Mouse (Mus musculus): ENCODE measurements at regions not wholly inside any gene's neighbourhood (a gene's known extent, or its start where the extent isn't known, plus 50 kb on each side); places are given as distances from the start of the nearest gene placed in this dataset.

GRCm38 (mm10) chr12:28248749-28249148 is 303.4 kb downstream of the Dcdc2c start:
- Histone ChIP-seq H3K4me1 (ENCODE audit: control insufficient read depth, insufficient read depth, low read length) (no peaks in the 10 kb centered on the region), H3K4me3 (ENCODE audit: low read depth, low read length) (no peak overlapping the region), H3K27ac (ENCODE audit: low read length) (no peak overlapping the region), H3K4me2 (ENCODE audit: low read length) (no peak overlapping the region), H3K9ac (ENCODE audit: low read depth, low read length) (no peak overlapping the region), H3K27me3 (ENCODE audit: control insufficient read depth, insufficient read depth, low read depth, low read length) (no peaks in the 10 kb centered on the region), H3K36me3 (ENCODE audit: control insufficient read depth, insufficient read depth, low read length) (no peaks in the 10 kb centered on the region), H3K9me3 (replicated peaks; ENCODE audit: control insufficient read depth, low read length, poor library complexity, severe bottlenecking) (no peaks in the 10 kb centered on the region)
- ATAC-seq, result no peak
- WGBS, result 63% methylated on average over 3 of the region's 3 CpGs

- no peaks in the 10 kb centered on the region for H3K4me1 ChIP-seq (ENCODE audit: control insufficient read depth, insufficient read depth, low read length)
- H3K4me3 ChIP-seq (ENCODE audit: low read depth, low read length), result no peak overlapping the region
- H3K36me3 ChIP-seq (ENCODE audit: control insufficient read depth, insufficient read depth, low read length), result no peaks in the 10 kb centered on the region
- H3K9ac ChIP-seq (ENCODE audit: low read depth, low read length), result no peak overlapping the region
- no peak for ATAC-seq
- no peaks in the 10 kb centered on the region for H3K27me3 ChIP-seq (ENCODE audit: control insufficient read depth, insufficient read depth, low read depth, low read length)
- no peak overlapping the region for H3K4me2 ChIP-seq (ENCODE audit: low read length)
- 94% methylated on average over 3 of the region's 3 CpGs for WGBS
- no peak overlapping the region for H3K27ac ChIP-seq (ENCODE audit: low read length)
- no peaks in the 10 kb centered on the region for H3K9me3 ChIP-seq (replicated peaks; ENCODE audit: control insufficient read depth, low read length, poor library complexity, severe bottlenecking)
Observed at GRCm38 (mm10) chr12:28248287-28248686, 303.9 kb downstream of the Dcdc2c start.

- ATAC-seq, result no peak
- 90% methylated on average over 5 of the region's 5 CpGs for WGBS
Observed at GRCm38 (mm10) chr12:28238016-28238415, 314.2 kb downstream of the Dcdc2c start.

DNA sequence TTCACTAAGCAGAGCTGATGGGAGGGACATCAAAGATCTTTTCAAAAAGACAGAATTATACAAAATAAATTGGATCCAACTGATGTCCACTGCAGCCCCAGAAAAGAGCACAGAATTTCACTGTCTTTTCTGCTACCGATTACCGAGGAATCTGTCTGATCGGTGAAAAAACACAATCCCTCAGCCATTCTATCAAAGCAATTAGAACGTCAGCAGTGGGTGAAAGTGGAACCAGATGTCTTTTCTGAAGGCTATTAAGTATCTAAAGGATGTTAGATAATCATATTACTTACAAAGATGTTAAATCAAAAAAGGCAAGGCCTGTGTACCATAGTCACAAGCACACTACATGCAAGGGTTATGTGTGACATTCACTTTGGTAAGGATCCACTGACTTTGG is 315.2 kb downstream of the Dcdc2c start:
- Histone ChIP-seq H3K9me3 (replicated peaks; ENCODE audit: control insufficient read depth, low read length, poor library complexity, severe bottlenecking) (no peaks in the 10 kb centered on the region), H3K4me2 (ENCODE audit: low read length) (no peak overlapping the region), H3K27me3 (ENCODE audit: control insufficient read depth, insufficient read depth, low read depth, low read length) (no peaks in the 10 kb centered on the region), H3K9ac (ENCODE audit: low read depth, low read length) (no peak overlapping the region), H3K36me3 (ENCODE audit: control insufficient read depth, insufficient read depth, low read length) (no peaks in the 10 kb centered on the region), H3K4me1 (ENCODE audit: control insufficient read depth, insufficient read depth, low read length) (no peaks in the 10 kb centered on the region), H3K27ac (ENCODE audit: low read length) (no peak overlapping the region), H3K4me3 (ENCODE audit: low read depth, low read length) (no peak overlapping the region)
- WGBS, result 48% methylated on average over 4 of the region's 4 CpGs
- ATAC-seq, result no peak

More at GRCm38 (mm10) chr12:28238016-28238415, 314.2 kb downstream of the Dcdc2c start:
- Histone ChIP-seq H3K9me3 (replicated peaks; ENCODE audit: control insufficient read depth, low read length, poor library complexity, severe bottlenecking) (no peaks in the 10 kb centered on the region), H3K27me3 (ENCODE audit: control insufficient read depth, insufficient read depth, low read depth, low read length) (no peaks in the 10 kb centered on the region), H3K4me3 (ENCODE audit: low read depth, low read length) (no peak overlapping the region), H3K9ac (ENCODE audit: low read depth, low read length) (no peak overlapping the region), H3K4me2 (ENCODE audit: low read length) (no peak overlapping the region), H3K36me3 (ENCODE audit: control insufficient read depth, insufficient read depth, low read length) (no peaks in the 10 kb centered on the region), H3K4me1 (ENCODE audit: control insufficient read depth, insufficient read depth, low read length) (no peaks in the 10 kb centered on the region), H3K27ac (ENCODE audit: low read length) (no peak overlapping the region)

- no peak overlapping the region for H3K4me2 ChIP-seq (ENCODE audit: low read length)
- no peaks in the 10 kb centered on the region for H3K9me3 ChIP-seq (replicated peaks; ENCODE audit: control insufficient read depth, low read length, poor library complexity, severe bottlenecking)
- no peak overlapping the region for H3K27ac ChIP-seq (ENCODE audit: low read length)
- no peaks in the 10 kb centered on the region for H3K27me3 ChIP-seq (ENCODE audit: control insufficient read depth, insufficient read depth, low read depth, low read length)
- WGBS, result 93% methylated on average over 1 of the region's 1 CpGs
- no peak for ATAC-seq
- no peaks in the 10 kb centered on the region for H3K36me3 ChIP-seq (ENCODE audit: control insufficient read depth, insufficient read depth, low read length)
- H3K9ac ChIP-seq (ENCODE audit: low read depth, low read length), result no peak overlapping the region
- H3K4me3 ChIP-seq (ENCODE audit: low read depth, low read length), result no peak overlapping the region
- no peaks in the 10 kb centered on the region for H3K4me1 ChIP-seq (ENCODE audit: control insufficient read depth, insufficient read depth, low read length)
Observed at GRCm38 (mm10) chr12:28202847-28203246, 349.4 kb downstream of the Dcdc2c start.

- H3K27me3 ChIP-seq (ENCODE audit: control insufficient read depth, insufficient read depth, low read depth, low read length), result no peaks in the 10 kb centered on the region
- H3K27ac ChIP-seq (ENCODE audit: low read length), result no peak overlapping the region
- no peak overlapping the region for H3K4me3 ChIP-seq (ENCODE audit: low read depth, low read length)
- H3K9ac ChIP-seq (ENCODE audit: low read depth, low read length), result no peak overlapping the region
- H3K4me1 ChIP-seq (ENCODE audit: control insufficient read depth, insufficient read depth, low read length), result no peaks in the 10 kb centered on the region
- no peaks in the 10 kb centered on the region for H3K36me3 ChIP-seq (ENCODE audit: control insufficient read depth, insufficient read depth, low read length)
- no peak overlapping the region for H3K4me2 ChIP-seq (ENCODE audit: low read length)
- H3K9me3 ChIP-seq (replicated peaks; ENCODE audit: control insufficient read depth, low read length, poor library complexity, severe bottlenecking), result peaks cover 3% of the 10 kb centered on the region; the same call in 1 of the 2 replicates
- ATAC-seq, result no peak
Observed at GRCm38 (mm10) chr12:28186695-28187094, 365.5 kb downstream of the Dcdc2c start.

DNA sequence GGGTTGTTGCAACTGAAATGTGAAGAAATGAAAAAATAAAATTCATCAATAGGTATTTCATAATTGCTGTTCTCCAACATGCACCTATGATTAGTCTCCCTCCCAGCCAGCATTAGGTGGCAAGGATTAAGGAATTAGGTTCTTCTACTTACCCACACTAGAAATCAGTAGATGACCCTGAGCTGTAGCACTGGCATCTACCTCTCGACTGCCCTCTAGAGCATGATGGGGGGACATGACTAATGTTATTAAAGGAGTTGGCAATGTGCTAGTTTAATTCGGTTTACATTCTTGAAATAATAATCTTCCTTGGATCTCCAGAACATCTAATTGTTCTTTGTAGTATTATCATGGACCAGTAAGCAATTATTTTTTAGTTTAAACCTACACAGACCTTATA is 370.9 kb downstream of the Dcdc2c start:
- no peaks in the 10 kb centered on the region for H3K4me1 ChIP-seq (ENCODE audit: control insufficient read depth, insufficient read depth, low read length)
- no peak for ATAC-seq
- no peak overlapping the region for H3K4me2 ChIP-seq (ENCODE audit: low read length)
- 73% methylated on average over 2 of the region's 2 CpGs for WGBS
- no peak overlapping the region for H3K9ac ChIP-seq (ENCODE audit: low read depth, low read length)
- H3K36me3 ChIP-seq (ENCODE audit: control insufficient read depth, insufficient read depth, low read length), result no peaks in the 10 kb centered on the region
- H3K4me3 ChIP-seq (ENCODE audit: low read depth, low read length), result no peak overlapping the region
- H3K27me3 ChIP-seq (ENCODE audit: control insufficient read depth, insufficient read depth, low read depth, low read length), result no peaks in the 10 kb centered on the region
- no peak overlapping the region for H3K27ac ChIP-seq (ENCODE audit: low read length)
- H3K9me3 ChIP-seq (replicated peaks; ENCODE audit: control insufficient read depth, low read length, poor library complexity, severe bottlenecking), result 0 out of 2 replicates have a peak, but pooled peaks cover 3% of the 10 kb centered on the region

DNA sequence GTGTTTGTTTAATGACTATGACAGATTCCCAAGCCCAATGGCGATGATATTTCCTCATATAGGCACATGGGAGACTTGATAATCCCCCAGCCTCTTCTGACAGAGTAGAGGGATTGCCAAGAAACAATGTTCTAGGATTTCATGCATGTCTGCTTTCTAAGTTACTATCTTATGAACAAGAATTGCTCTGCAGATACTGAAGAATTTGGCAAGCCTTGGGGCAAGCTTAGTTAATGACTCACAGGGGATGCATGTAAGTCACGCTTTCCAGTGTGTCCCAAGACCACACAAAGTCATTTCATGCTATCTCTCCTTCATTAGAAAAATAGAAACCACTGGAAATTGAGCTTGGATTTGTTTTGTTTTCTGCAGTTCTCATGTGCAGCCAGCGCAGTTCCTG is 376.2 kb downstream of the Dcdc2c start:
- Histone ChIP-seq H3K36me3 (ENCODE audit: control insufficient read depth, insufficient read depth, low read length) (no peaks in the 10 kb centered on the region), H3K4me2 (ENCODE audit: low read length) (no peak overlapping the region), H3K9ac (ENCODE audit: low read depth, low read length) (no peak overlapping the region), H3K27ac (ENCODE audit: low read length) (no peak overlapping the region), H3K9me3 (replicated peaks; ENCODE audit: control insufficient read depth, low read length, poor library complexity, severe bottlenecking) (no peaks in the 10 kb centered on the region), H3K4me1 (ENCODE audit: control insufficient read depth, insufficient read depth, low read length) (no peaks in the 10 kb centered on the region), H3K27me3 (ENCODE audit: control insufficient read depth, insufficient read depth, low read depth, low read length) (no peaks in the 10 kb centered on the region), H3K4me3 (ENCODE audit: low read depth, low read length) (no peak overlapping the region)
- ATAC-seq, result no peak
- WGBS, result 69% methylated on average over 3 of the region's 3 CpGs

DNA sequence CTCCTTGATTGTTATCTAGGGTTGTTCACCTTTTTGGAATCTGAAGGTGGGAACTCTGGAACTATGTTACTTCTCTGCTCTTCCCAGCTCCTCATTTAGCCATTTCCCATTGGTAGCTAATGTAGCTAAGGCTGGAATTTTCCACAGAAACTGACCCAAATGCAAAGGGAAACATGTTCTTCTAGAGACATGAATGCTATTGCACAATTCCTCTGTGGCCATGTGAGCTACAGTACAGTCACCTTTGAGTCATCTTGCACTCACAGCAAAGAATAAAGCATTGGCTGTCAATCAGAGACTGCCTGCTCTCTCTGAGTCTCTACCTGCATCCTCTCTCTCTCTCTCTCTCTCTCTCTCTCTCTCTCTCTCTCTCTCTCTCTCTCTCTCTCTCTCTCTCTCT is 378.1 kb downstream of the Dcdc2c start:
- Histone ChIP-seq H3K36me3 (ENCODE audit: control insufficient read depth, insufficient read depth, low read length) (no peaks in the 10 kb centered on the region), H3K27ac (ENCODE audit: low read length) (no peak overlapping the region), H3K4me2 (ENCODE audit: low read length) (no peak overlapping the region), H3K27me3 (ENCODE audit: control insufficient read depth, insufficient read depth, low read depth, low read length) (no peaks in the 10 kb centered on the region), H3K9me3 (replicated peaks; ENCODE audit: control insufficient read depth, low read length, poor library complexity, severe bottlenecking) (no peaks in the 10 kb centered on the region), H3K4me3 (ENCODE audit: low read depth, low read length) (no peak overlapping the region), H3K4me1 (ENCODE audit: control insufficient read depth, insufficient read depth, low read length) (no peaks in the 10 kb centered on the region), H3K9ac (ENCODE audit: low read depth, low read length) (no peak overlapping the region)
- ATAC-seq, result no peak

GRCm38 (mm10) chr12:28158786-28159185 is 393.4 kb downstream of the Dcdc2c start:
- 100% methylated on average over 1 of the region's 1 CpGs for WGBS

More at GRCm38 (mm10) chr12:28158786-28159185, 393.4 kb downstream of the Dcdc2c start:
- no peak for ATAC-seq
- H3K27ac ChIP-seq (ENCODE audit: low read length), result no peak overlapping the region
- H3K36me3 ChIP-seq (ENCODE audit: control insufficient read depth, insufficient read depth, low read length), result no peaks in the 10 kb centered on the region
- H3K27me3 ChIP-seq (ENCODE audit: control insufficient read depth, insufficient read depth, low read depth, low read length), result no peaks in the 10 kb centered on the region
- no peak overlapping the region for H3K4me3 ChIP-seq (ENCODE audit: low read depth, low read length)
- no peaks in the 10 kb centered on the region for H3K4me1 ChIP-seq (ENCODE audit: control insufficient read depth, insufficient read depth, low read length)
- no peaks in the 10 kb centered on the region for H3K9me3 ChIP-seq (replicated peaks; ENCODE audit: control insufficient read depth, low read length, poor library complexity, severe bottlenecking)
- H3K4me2 ChIP-seq (ENCODE audit: low read length), result no peak overlapping the region
- no peak overlapping the region for H3K9ac ChIP-seq (ENCODE audit: low read depth, low read length)
